8 mouse cellular contexts compared by ENCODE assay signal in genomic region chr2:25242101-25242506, GRCm38 (mm10). TPM values are rescaled to one million over a fixed set of nuclear protein-coding genes. Genes with fewer than 3 reads are reported as not detected.
DNase-seq lines count a peak whose midpoint lies in the region; ATAC-seq and TF ChIP-seq lines count a peak whose summit lies in the region.

TSS of gene Rnf208 (plus strand) at chr2:25242255.
TSS of gene Cysrt1 (minus strand) at chr2:25242452.

- no peaks in the 10 kb centered on the region for H3K9me3 ChIP-seq in heart, embryonic 14.5 days (ENCODE audit: control insufficient read depth, low read length)
- no peaks in the 10 kb centered on the region for H3K9me3 ChIP-seq in hindbrain, postnatal 0 days (ENCODE audit: low read length)
- no peaks in the 10 kb centered on the region for H3K9me3 ChIP-seq in midbrain, embryonic 15.5 days

- no peak for ATAC-seq in heart, embryonic 14.5 days (ENCODE audit: insufficient number of reproducible peaks, insufficient read depth, low FRiP score, low read depth)
- ATAC-seq in hindbrain, postnatal 0 days = peak; percentile 63
- ATAC-seq in midbrain, embryonic 15.5 days (replicated peaks) = peak; percentile 53

- TF ChIP-seq CTCF in hindbrain, postnatal 0 days (IDR thresholded peaks at IDR 0.05; ENCODE audit: low read depth) = no peak

- peaks cover 28% of the 10 kb centered on the region for H3K27me3 ChIP-seq in heart, embryonic 14.5 days (ENCODE audit: control insufficient read depth, insufficient read depth, low read length)
- no peaks in the 10 kb centered on the region for H3K27me3 ChIP-seq in hindbrain, postnatal 0 days (ENCODE audit: insufficient read depth, low read length)
- H3K27me3 ChIP-seq in midbrain, embryonic 15.5 days (replicated peaks) = no peaks in the 10 kb centered on the region

- peak within 1 kb of the TSS; percentile 77 for H3K9ac ChIP-seq in heart, embryonic 14.5 days (ENCODE audit: low read length)
- peak within 1 kb of the TSS; percentile 73 for H3K9ac ChIP-seq in hindbrain, postnatal 0 days (replicated peaks; ENCODE audit: low read length)
- peak within 1 kb of the TSS; percentile 65 for H3K9ac ChIP-seq in midbrain, embryonic 15.5 days

- DNase-seq in heart, adult 11 months = no peak
- peak; percentile 66 for DNase-seq in CD4-positive, CD25-positive, alpha-beta regulatory T cell, adult 2 months (ENCODE audit: low read depth, low spot score)
- peak; percentile 68 for DNase-seq in cerebellum, adult 9-11 months
- DNase-seq in hindbrain, postnatal 0 days (ENCODE audit: low spot score) = peak; percentile 77
- DNase-seq in c-Kit-positive CD71-positive TER-119-positive erythroid progenitor cells, embryonic 14.5 days (ENCODE audit: low spot score) = no peak
- no peak for DNase-seq in layer of hippocampus, postnatal 14 days (ENCODE audit: low spot score in 2 of 2)

- H3K36me3 ChIP-seq in heart, embryonic 14.5 days (ENCODE audit: control insufficient read depth, insufficient read depth, low read length) = peaks cover under 1% of the 10 kb centered on the region; the same call in 1 of the 2 replicates
- H3K36me3 ChIP-seq in hindbrain, postnatal 0 days (ENCODE audit: insufficient read depth, low read length) = peaks cover 5% of the 10 kb centered on the region; the same call in 1 of the 2 replicates
- H3K36me3 ChIP-seq in midbrain, embryonic 15.5 days (replicated peaks) = no peaks in the 10 kb centered on the region

- H3K4me2 ChIP-seq in heart, embryonic 14.5 days (ENCODE audit: low read length) = peak within 1 kb of the TSS; percentile 98
- H3K4me2 ChIP-seq in hindbrain, postnatal 0 days (ENCODE audit: low read depth, low read length) = peak within 1 kb of the TSS; percentile 88
- peak within 1 kb of the TSS; percentile 90 for H3K4me2 ChIP-seq in midbrain, embryonic 15.5 days

- no peak within 1 kb of the TSS for H3K27ac ChIP-seq in heart, embryonic 14.5 days (replicated peaks in 1 of 2; ENCODE audit: control insufficient read depth in 1 of 2, insufficient read depth in 1 of 2, low read depth in 2 of 2, low read length in 2 of 2)
- H3K27ac ChIP-seq in hindbrain, postnatal 0 days = peak within 1 kb of the TSS; percentile 80
- peak within 1 kb of the TSS; percentile 77 for H3K27ac ChIP-seq in midbrain, embryonic 15.5 days

- peaks cover 8 to 18% of the 10 kb centered on the region in 2 experiments for H3K4me1 ChIP-seq in heart, embryonic 14.5 days (ENCODE audit: control insufficient read depth in 2 of 2, insufficient read depth in 2 of 2, low read length in 2 of 2)
- peaks cover 12% of the 10 kb centered on the region for H3K4me1 ChIP-seq in hindbrain, postnatal 0 days (ENCODE audit: insufficient read depth, low read length)
- peaks cover 31% of the 10 kb centered on the region for H3K4me1 ChIP-seq in midbrain, embryonic 15.5 days

- under 1% methylated on average over 55 of the region's 59 CpGs for WGBS in heart, embryonic 14.5 days
- 0% methylated on average over 38 of the region's 59 CpGs for WGBS in hindbrain, postnatal 0 days
- 0% methylated on average over 59 of the region's 59 CpGs for WGBS in midbrain, embryonic 15.5 days

- H3K4me3 ChIP-seq in heart, embryonic 14.5 days (ENCODE audit: control insufficient read depth in 1 of 2, insufficient read depth in 1 of 2, low read depth in 1 of 2, low read length in 2 of 2) = peak within 1 kb of the TSS; percentile 47 to 53
- H3K4me3 ChIP-seq in hindbrain, postnatal 0 days (ENCODE audit: low read length) = peak within 1 kb of the TSS; percentile 56
- peak within 1 kb of the TSS; percentile 56 for H3K4me3 ChIP-seq in midbrain, embryonic 15.5 days

RNA-seq across cellular contexts. Expression of gene Rnf208, which starts in this region (rescaled TPM):
- 5.3 and 8.0 TPM in 2 replicates for polyA plus RNA-seq in heart, embryonic 14.5 days (2014; fragmentation: Nextera tagmentation; extraction: Ambion mirVana)
- 156 and 170 TPM in 2 replicates for total RNA-seq in hindbrain, postnatal 0 days (2014; rRNA removed)
- polyA plus RNA-seq in hindbrain, postnatal 0 days (2015; fragmentation: Nextera tagmentation; extraction: Ambion mirVana) = 197 and 219 TPM in 2 replicates
- polyA plus RNA-seq in midbrain, embryonic 15.5 days (2015; fragmentation: Nextera tagmentation; extraction: Ambion mirVana) = 148 and 150 TPM in 2 replicates
- total RNA-seq in layer of hippocampus, postnatal 14 days (2021) = 100 to 1,000 TPM; 195 to 202 TPM

RNA-seq across cellular contexts. Expression of gene Cysrt1, which starts in this region (rescaled TPM):
- polyA plus RNA-seq in heart, embryonic 14.5 days (2014; fragmentation: Nextera tagmentation; extraction: Ambion mirVana) = not detected in 2 replicates
- total RNA-seq in hindbrain, postnatal 0 days (2014; rRNA removed) = 0.47 TPM in 1 of 2 replicates, not detected in the other
- 0.24 and 0.44 TPM in 2 replicates for polyA plus RNA-seq in hindbrain, postnatal 0 days (2015; fragmentation: Nextera tagmentation; extraction: Ambion mirVana)
- polyA plus RNA-seq in midbrain, embryonic 15.5 days (2015; fragmentation: Nextera tagmentation; extraction: Ambion mirVana) = 0.26 and 0.46 TPM in 2 replicates
- not detected for total RNA-seq in layer of hippocampus, postnatal 14 days (2021)

Comparison
In these comparisons a context has a peak if more than half of its experiments do, and no peak if none do; other contexts are left out.
1. RNA of gene Rnf208 (polyA plus RNA-seq): 197 to 219 TPM in hindbrain, postnatal 0 days and 148 to 150 TPM in midbrain, embryonic 15.5 days; 5.3 to 8.0 TPM in heart, embryonic 14.5 days; every median in the first group is over 10 times any median in the second.
2. H3K27ac ChIP-seq: peak in hindbrain, postnatal 0 days (single experiment) and midbrain, embryonic 15.5 days (single experiment); none in heart, embryonic 14.5 days (0 of 2).
3. DNase-seq: peak in CD4-positive, CD25-positive, alpha-beta regulatory T cell, adult 2 months (single experiment), cerebellum, adult 9-11 months (single experiment) and hindbrain, postnatal 0 days (single experiment); none in heart, adult 11 months (single experiment), c-Kit-positive CD71-positive TER-119-positive erythroid progenitor cells, embryonic 14.5 days (single experiment) and layer of hippocampus, postnatal 14 days (0 of 2).
4. Peak in every context shown above with its lines, with median percentiles within 50 percentile points of each other: H3K4me2 ChIP-seq, H3K4me3 ChIP-seq and H3K9ac ChIP-seq.